Mouse (Mus musculus): ENCODE results near the gene Lrguk.

GRCm38 (mm10) chr6:33987132-33987531 is 42.1 kb upstream of the Lrguk start:
- TF ChIP-seq CTCF (IDR thresholded peaks at IDR 0.05; ENCODE audit: extremely low read depth, insufficient read depth, low read length), result no peak
- TF ChIP-seq POLR2A (IDR thresholded peaks at IDR 0.05; ENCODE audit: extremely low read depth, insufficient read depth, low read length), result no peak
